Mouse (Mus musculus) MEL (cell line): ENCODE measurements around the gene Rtn4rl2. TPM values are rescaled to one million over a fixed set of nuclear protein-coding genes. Genes with fewer than 3 reads are reported as not detected.

Experiments used
- DNase-seq: peaks from one replicate; pipeline ENCODE4 v3.0.0; 2011; ENCODE audit warnings: low read depth, low spot score
- H3K27ac ChIP-seq: 2 replicates; pipeline ENCODE4 v1.5.1; 2012; ENCODE audit warnings: low read depth, mild to moderate bottlenecking, control low read depth, low read length, moderate library complexity; ENCODE audit not compliant: control insufficient read depth
- H3K27me3 ChIP-seq, 2 experiments: fragments of 150-350 bp in 1 of 2; sonication (generic) in 1 of 2; 2 replicates each; pipeline ENCODE4 v1.6.1; 2012; ENCODE audit warnings: low read length in 2 of 2, mild to moderate bottlenecking in 2 of 2, improper control_type of control experiment in 1 of 2, moderate library complexity in 1 of 2; ENCODE audit not compliant: insufficient read depth in 2 of 2, control insufficient read depth in 1 of 2
- H3K36me3 ChIP-seq, 2 experiments: 2 replicates each; pipeline ENCODE4 v1.6.1; 2012 to 2014; ENCODE audit warnings: low read length in 2 of 2, improper control_type of control experiment in 1 of 2, inconsistent platforms in 1 of 2, mild to moderate bottlenecking in 1 of 2; ENCODE audit not compliant: insufficient read depth in 2 of 2, control insufficient read depth in 1 of 2
- H3K4me1 ChIP-seq, 2 experiments: fragments of 150-350 bp in 1 of 2; sonication (generic) in 1 of 2; 2 replicates each; pipeline ENCODE4 v1.6.1; 2012; ENCODE audit warnings: low read length in 2 of 2, improper control_type of control experiment in 1 of 2, mild to moderate bottlenecking in 1 of 2; ENCODE audit not compliant: insufficient read depth in 2 of 2, control insufficient read depth in 1 of 2
- H3K4me3 ChIP-seq, 2 experiments: fragments of 150-350 bp in 1 of 2; sonication (generic) in 1 of 2; 2 replicates each; pipeline ENCODE4 v1.5.1; 2012; ENCODE audit warnings: low read depth in 2 of 2, low read length in 2 of 2, mild to moderate bottlenecking in 2 of 2, moderate library complexity in 2 of 2, control low read depth in 1 of 2, improper control_type of control experiment in 1 of 2; ENCODE audit not compliant: control insufficient read depth in 1 of 2, insufficient read depth in 1 of 2
- H3K79me2 ChIP-seq: 2 replicates; pipeline ENCODE4 v1.6.1; 2012; ENCODE audit warnings: mild to moderate bottlenecking, low read length, moderate library complexity; ENCODE audit not compliant: control insufficient read depth, poor library complexity, insufficient read depth
- H3K9ac ChIP-seq: 2 replicates; pipeline ENCODE4 v1.6.1; 2012; ENCODE audit warnings: low read depth, mild to moderate bottlenecking, control low read depth, low read length, moderate library complexity; ENCODE audit not compliant: control insufficient read depth, poor library complexity, severe bottlenecking
- H3K9me3 ChIP-seq: fragments of 150-350 bp; sonication (generic); replicated peaks from 2 replicates; pipeline ENCODE4 v1.6.1; 2012; ENCODE audit warnings: mild to moderate bottlenecking, low read length, improper control_type of control experiment, moderate library complexity; ENCODE audit not compliant: insufficient read depth
- BHLHE40 ChIP-seq: IDR thresholded peaks from 2 replicates; pipeline ENCODE4 v1.6.1; 2012; ENCODE audit warnings: low read depth, mild to moderate bottlenecking, inconsistent platforms, low read length, improper control_type of control experiment, borderline replicate concordance
- CTCF ChIP-seq, 3 experiments: IDR thresholded peaks in 2 of 3; conservative IDR thresholded peaks in 1 of 3; 2 replicates each; pipeline ENCODE4 v1.5.1; 2011 to 2012; ENCODE audit warnings: low read length in 3 of 3, low read depth in 2 of 3, mild to moderate bottlenecking in 2 of 3, improper control_type of control experiment in 1 of 3, inconsistent platforms in 1 of 3, mixed read lengths in 1 of 3, moderate library complexity in 1 of 3; ENCODE audit not compliant: control insufficient read depth in 1 of 3, insufficient read depth in 1 of 3, poor library complexity in 1 of 3, severe bottlenecking in 1 of 3
- E2F4 ChIP-seq: IDR thresholded peaks from 2 replicates; pipeline ENCODE4 v1.6.1; 2011; ENCODE audit warnings: low read depth, low read length, improper control_type of control experiment, borderline replicate concordance
- ELF1 ChIP-seq: IDR thresholded peaks from 2 replicates; pipeline ENCODE4 v1.6.1; 2014; ENCODE audit warnings: low read depth, mild to moderate bottlenecking, inconsistent platforms, low read length, improper control_type of control experiment, moderate library complexity
- JUND ChIP-seq: IDR thresholded peaks from 2 replicates; pipeline ENCODE4 v1.6.1; 2011; ENCODE audit warnings: low read depth, mild to moderate bottlenecking, improper control_type of control experiment, low read length
- MEF2A ChIP-seq: IDR thresholded peaks from 2 replicates; pipeline ENCODE4 v1.6.1; 2014; ENCODE audit warnings: low read depth, mild to moderate bottlenecking, inconsistent platforms, low read length, improper control_type of control experiment; ENCODE audit not compliant: poor library complexity, insufficient replicate concordance, severe bottlenecking; ENCODE audit errors: extremely low read depth
- NELFE ChIP-seq: IDR thresholded peaks from 2 replicates; pipeline ENCODE4 v1.6.1; 2011; ENCODE audit warnings: low read depth, low read length, improper control_type of control experiment
- NRF1 ChIP-seq: IDR thresholded peaks from 2 replicates; pipeline ENCODE4 v1.6.1; 2014; ENCODE audit warnings: low read depth, mild to moderate bottlenecking, inconsistent platforms, low read length, improper control_type of control experiment, moderate library complexity; ENCODE audit not compliant: poor library complexity, insufficient read depth, severe bottlenecking
- RAD21 ChIP-seq: IDR thresholded peaks from 2 replicates; pipeline ENCODE4 v1.6.1; 2011; ENCODE audit warnings: mild to moderate bottlenecking, low read depth, low read length, improper control_type of control experiment
- SIN3A ChIP-seq: IDR thresholded peaks from 2 replicates; pipeline ENCODE4 v1.6.1; 2012; ENCODE audit warnings: low read length, improper control_type of control experiment, inconsistent platforms
- SMC3 ChIP-seq: IDR thresholded peaks from 2 replicates; pipeline ENCODE4 v1.6.1; 2011; ENCODE audit warnings: low read depth, low read length, improper control_type of control experiment
- USF1 ChIP-seq: IDR thresholded peaks from 2 replicates; pipeline ENCODE4 v1.6.1; 2014; ENCODE audit warnings: low read depth, mild to moderate bottlenecking, inconsistent platforms, low read length, improper control_type of control experiment, moderate library complexity
- ZC3H11A ChIP-seq: IDR thresholded peaks from 2 replicates; pipeline ENCODE4 v1.6.1; 2012; ENCODE audit warnings: low read depth, mild to moderate bottlenecking, inconsistent platforms, low read length, improper control_type of control experiment
- polyA plus RNA-seq, 2 experiments: library from polyadenylated mRNA; stranded (reverse) in 1 of 2; unstranded in 1 of 2; fragments of >175 nt in 1 of 2; fragments of >200 nt in 1 of 2; gene quantifications; 2 replicates each; pipeline versions ENCODE4 v1.2.1 to v1.2.4; 2012; ENCODE audit warnings: low replicate concordance in 2 of 2, low read depth in 1 of 2; ENCODE audit not compliant: insufficient read length in 2 of 2, insufficient read depth in 1 of 2, missing spikeins in 1 of 2
- total RNA-seq: library from RNA; depleted of rRNA; stranded (reverse); fragments of 300-350 nt; gene quantifications from 2 replicates; pipeline ENCODE4 v1.2.3, GENCODE M21; 2012

The Rtn4rl2 gene
- total and polyA plus RNA-seq, 3 experiments, result 0.12 to 1.1 TPM; not detected in 1

DNA sequence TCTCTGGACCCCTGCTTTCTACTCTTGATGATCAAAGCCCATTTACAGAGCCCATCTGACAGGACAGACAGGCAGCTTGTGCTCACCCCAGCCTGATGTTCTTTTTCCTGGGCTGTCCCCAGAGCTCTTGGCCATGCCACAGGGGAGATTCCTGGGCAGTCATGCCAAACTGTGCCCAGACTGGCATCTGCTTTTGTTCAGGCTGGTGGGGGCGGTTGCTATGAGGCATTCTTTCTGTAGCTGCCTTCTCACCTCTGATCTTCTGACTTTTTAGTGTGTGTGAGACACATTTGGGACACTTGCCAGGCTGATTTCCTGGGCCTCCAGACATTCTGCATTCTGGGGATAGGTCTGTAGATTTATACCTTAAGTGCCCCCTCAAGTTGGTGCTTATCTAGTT, 28.0 kb downstream of the Rtn4rl2 start:
- TF ChIP-seq MEF2A (no peak), BHLHE40 (no peak), NELFE (no peak), NRF1 (no peak)
- TF ChIP-seq, all 39 proteins: peak for 0
- Histone ChIP-seq H3K36me3 (peaks cover 15 to 16% of the 10 kb centered on the region in 2 experiments), H3K9ac (no peak overlapping the region), H3K79me2 (no peaks in the 10 kb centered on the region), H3K27me3 (no peaks in the 10 kb centered on the region), H3K27ac (no peak overlapping the region), H3K4me3 (no peak overlapping the region), H3K9me3 (no peaks in the 10 kb centered on the region), H3K4me1 (peaks cover 6 to 11% of the 10 kb centered on the region in 2 experiments)
- DNase-seq, result no peak

DNA sequence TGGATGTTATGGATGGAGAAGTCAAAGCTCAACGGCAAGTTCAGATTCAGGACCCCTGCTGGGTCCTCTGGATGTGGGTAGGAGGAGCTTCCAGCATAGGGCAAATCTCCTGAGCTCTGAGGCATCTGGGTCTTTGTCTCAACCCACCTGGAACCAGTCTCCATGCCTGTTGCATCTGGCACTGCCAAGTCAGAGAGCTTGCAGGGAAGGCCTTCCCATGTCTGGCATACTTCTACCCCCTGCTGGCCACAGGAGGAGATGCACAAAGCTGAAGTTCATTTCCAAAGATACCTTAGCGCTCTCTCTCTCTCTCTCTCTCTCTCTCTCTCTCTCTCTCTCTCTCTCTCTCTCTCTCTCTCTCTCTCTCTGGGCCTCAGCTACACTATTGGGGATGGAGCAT, 30.8 kb downstream of the Rtn4rl2 start:
- no peak overlapping the region for H3K4me3 ChIP-seq
- no peak overlapping the region for H3K27ac ChIP-seq
- H3K9ac ChIP-seq, result no peak overlapping the region
- peaks cover 0 to 5% of the 10 kb centered on the region in 2 experiments; a peak in 2 of 4 replicates for H3K4me1 ChIP-seq
- no peaks in the 10 kb centered on the region for H3K27me3 ChIP-seq
- no peaks in the 10 kb centered on the region for H3K9me3 ChIP-seq
- peak; percentile 69 for DNase-seq
- 0 out of 2 replicates have a peak, but pooled peaks have one; percentile 22 for TF ChIP-seq SIN3A
- peak; percentile 73; the same call in 1 of the 2 replicates for TF ChIP-seq JUND
- peak; percentile 73 for TF ChIP-seq SMC3
- TF ChIP-seq CTCF (IDR thresholded peaks at IDR 0.05 in 2 of 3, conservative IDR thresholded peaks at IDR 0.05 in 1 of 3; ENCODE audit: control insufficient read depth in 1 of 3, insufficient read depth in 1 of 3, low read depth in 2 of 3, low read length in 3 of 3, poor library complexity in 1 of 3, severe bottlenecking in 1 of 3), result peak; percentile 68 to 72 (median 68)
- no peak for TF ChIP-seq USF1
- TF ChIP-seq ELF1, result no peak
- TF ChIP-seq ZC3H11A, result peak; percentile 67
- TF ChIP-seq E2F4, result no peak
- peak; percentile 70 for TF ChIP-seq RAD21
- H3K79me2 ChIP-seq, result no peaks in the 10 kb centered on the region
- H3K36me3 ChIP-seq, result peaks cover 9 to 13% of the 10 kb centered on the region in 2 experiments
